23 mouse cellular contexts compared by ENCODE assay signal in genomic region chr7:127489982-127490381, GRCm38 (mm10). TPM values are rescaled to one million over a fixed set of nuclear protein-coding genes. Genes with fewer than 3 reads are reported as not detected.
DNase-seq lines count a peak whose midpoint lies in the region; ATAC-seq and TF ChIP-seq lines count a peak whose summit lies in the region.
"Had no signal": no experiment of that assay in that cellular context is flagged by ENCODE, and none has a peak within 500 bp of the region (broad histone marks: within the 10 kb centered on the region; RNA-seq: fewer than 3 reads in every experiment).

No protein-coding gene starts in this region.

- H3K4me1 ChIP-seq in kidney, embryonic 15.5 days = no peaks in the 10 kb centered on the region
- no peaks in the 10 kb centered on the region for H3K4me1 ChIP-seq in liver, postnatal 0 days (ENCODE audit: insufficient read depth)
- no peaks in the 10 kb centered on the region for H3K4me1 ChIP-seq in liver, embryonic 11.5 days (replicated peaks; ENCODE audit: control insufficient read depth, insufficient read depth, low read length)
- H3K4me1 ChIP-seq in neural tube, embryonic 15.5 days = no peaks in the 10 kb centered on the region
- H3K4me1 ChIP-seq: forebrain, embryonic 10.5 days; forebrain, embryonic 13.5 days; hindbrain, embryonic 12.5 days; hindbrain, embryonic 15.5 days had no signal

- H3K27me3 ChIP-seq in kidney, embryonic 15.5 days = no peaks in the 10 kb centered on the region
- H3K27me3 ChIP-seq in liver, postnatal 0 days (ENCODE audit: insufficient read depth, low read length) = no peaks in the 10 kb centered on the region
- H3K27me3 ChIP-seq in liver, embryonic 11.5 days (replicated peaks; ENCODE audit: control insufficient read depth, insufficient read depth, low read length) = no peaks in the 10 kb centered on the region
- H3K27me3 ChIP-seq in neural tube, embryonic 15.5 days (replicated peaks) = no peaks in the 10 kb centered on the region
- H3K27me3 ChIP-seq: forebrain, embryonic 13.5 days; hindbrain, embryonic 12.5 days; hindbrain, embryonic 15.5 days; Patski had no signal

- TF ChIP-seq EP300 in liver, postnatal 0 days (IDR thresholded peaks at IDR 0.05; ENCODE audit: low read depth) = no peak

- no peak overlapping the region for H3K9ac ChIP-seq in kidney, embryonic 15.5 days
- no peak overlapping the region for H3K9ac ChIP-seq in liver, postnatal 0 days (replicated peaks)
- H3K9ac ChIP-seq in liver, embryonic 11.5 days (ENCODE audit: low read depth, low read length) = no peak overlapping the region
- H3K9ac ChIP-seq in neural tube, embryonic 15.5 days (replicated peaks) = no peak overlapping the region
- H3K9ac ChIP-seq: forebrain, embryonic 13.5 days; hindbrain, embryonic 12.5 days; hindbrain, embryonic 15.5 days had no signal

- no peaks in the 10 kb centered on the region for H3K9me3 ChIP-seq in kidney, embryonic 15.5 days (replicated peaks)
- no peaks in the 10 kb centered on the region for H3K9me3 ChIP-seq in liver, postnatal 0 days (ENCODE audit: low read length)
- H3K9me3 ChIP-seq in liver, embryonic 11.5 days (ENCODE audit: control insufficient read depth, low read length) = no peaks in the 10 kb centered on the region
- no peaks in the 10 kb centered on the region for H3K9me3 ChIP-seq in neural tube, embryonic 15.5 days (replicated peaks)
- H3K9me3 ChIP-seq: forebrain, embryonic 10.5 days; forebrain, embryonic 13.5 days; G1E; heart, embryonic 10.5 days; hindbrain, embryonic 12.5 days; hindbrain, embryonic 15.5 days had no signal

- 94% methylated on average over 7 of the region's 7 CpGs for WGBS in kidney, embryonic 15.5 days
- WGBS in liver, postnatal 0 days (ENCODE audit: insufficient replicate concordance) = 94% methylated on average over 7 of the region's 7 CpGs
- 86% methylated on average over 7 of the region's 7 CpGs for WGBS in liver, embryonic 11.5 days
- WGBS in neural tube, embryonic 15.5 days = 95% methylated on average over 7 of the region's 7 CpGs

- H3K4me3 ChIP-seq in gastrocnemius, adult 2 months = no peak overlapping the region
- H3K4me3 ChIP-seq in kidney, embryonic 15.5 days (replicated peaks) = no peak overlapping the region
- no peak overlapping the region for H3K4me3 ChIP-seq in liver, postnatal 0 days (ENCODE audit: low read depth, low read length)
- no peak overlapping the region for H3K4me3 ChIP-seq in liver, embryonic 11.5 days (ENCODE audit: low read depth, low read length)
- no peak overlapping the region for H3K4me3 ChIP-seq in neural tube, embryonic 15.5 days (replicated peaks)
- H3K4me3 ChIP-seq: forebrain, embryonic 10.5 days; forebrain, embryonic 13.5 days; heart, adult 2 months; heart, embryonic 10.5 days; hindbrain, embryonic 12.5 days; hindbrain, embryonic 15.5 days had no signal

- peaks cover 77% of the 10 kb centered on the region for H3K36me3 ChIP-seq in kidney, embryonic 15.5 days
- H3K36me3 ChIP-seq in liver, postnatal 0 days (replicated peaks; ENCODE audit: insufficient read depth, low read length) = peaks cover 75% of the 10 kb centered on the region
- peaks cover 55% of the 10 kb centered on the region for H3K36me3 ChIP-seq in liver, embryonic 11.5 days (ENCODE audit: control insufficient read depth, insufficient read depth, low read length)
- peaks cover 69% of the 10 kb centered on the region for H3K36me3 ChIP-seq in neural tube, embryonic 15.5 days

- ATAC-seq in kidney, embryonic 15.5 days (replicated peaks; ENCODE audit: low FRiP score) = 0 out of 2 replicates have a peak, but pooled peaks have one; percentile 40
- ATAC-seq in liver, postnatal 0 days = peak; percentile 48; the same call in 1 of the 2 replicates
- no peak for ATAC-seq in liver, embryonic 11.5 days (replicated peaks; ENCODE audit: low FRiP score)
- ATAC-seq in neural tube, embryonic 15.5 days (ENCODE audit: low FRiP score) = no peak
- ATAC-seq: forebrain, embryonic 13.5 days; forebrain, embryonic 16.5 days; Patski had no signal

- peak; percentile 15 for DNase-seq in gastrocnemius, postnatal 14 days
- DNase-seq in gastrocnemius, adult 2 months = no peak
- no peak for DNase-seq in kidney, postnatal 14 days
- no peak for DNase-seq in liver, postnatal 0 days
- no peak for DNase-seq in liver, embryonic 11.5 days (ENCODE audit: low spot score)
- peak; percentile 26 for DNase-seq in yolk sac, embryonic 10.5 days (ENCODE audit: low spot score)
- DNase-seq: adrenal gland, postnatal 10 days; adrenal gland, postnatal 36 days; cerebellum, adult 18-20 months; cerebellum, adult 9-10 months; cerebellum, postnatal 14 days; gastrocnemius, postnatal 25 days; heart, adult 2 months had no signal

- no peak overlapping the region for H3K27ac ChIP-seq in gastrocnemius, adult 2 months
- H3K27ac ChIP-seq in kidney, embryonic 15.5 days = no peak overlapping the region
- H3K27ac ChIP-seq in liver, postnatal 0 days (ENCODE audit: low read depth) = no peak overlapping the region
- H3K27ac ChIP-seq in liver, embryonic 11.5 days (ENCODE audit: low read depth, low read length) = no peak overlapping the region
- H3K27ac ChIP-seq in neural tube, embryonic 15.5 days (replicated peaks) = no peak overlapping the region
- H3K27ac ChIP-seq: forebrain, embryonic 10.5 days; forebrain, embryonic 13.5 days; heart, adult 2 months; heart, embryonic 10.5 days; hindbrain, embryonic 12.5 days; hindbrain, embryonic 15.5 days had no signal

- intact Hi-C loops in gastrocnemius, postnatal 14 days (cut with DNase I; ENCODE audit: low total_unique reads) = no loop called here
- intact Hi-C loops in gastrocnemius, adult 2 months (cut with DNase I) = no loop called here

- H3K4me2 ChIP-seq in kidney, embryonic 15.5 days = no peak overlapping the region
- H3K4me2 ChIP-seq in liver, postnatal 0 days (ENCODE audit: low read depth, low read length) = no peak overlapping the region
- H3K4me2 ChIP-seq in liver, embryonic 11.5 days = no peak overlapping the region
- no peak overlapping the region for H3K4me2 ChIP-seq in neural tube, embryonic 15.5 days
- H3K4me2 ChIP-seq: forebrain, embryonic 13.5 days; hindbrain, embryonic 12.5 days; hindbrain, embryonic 15.5 days had no signal

- TF ChIP-seq CTCF in gastrocnemius, adult 2 months (IDR thresholded peaks at IDR 0.05) = no peak
- no peak for TF ChIP-seq CTCF in liver, postnatal 0 days (IDR thresholded peaks at IDR 0.05; ENCODE audit: low read depth)

RNA-seq across cellular contexts. Expression of gene Fbrs, which starts 11.0 kb away (rescaled TPM):
- 10 to 100 TPM; 20.0 to 24.1 TPM for total RNA-seq in gastrocnemius, postnatal 14 days (2021)
- total RNA-seq in gastrocnemius, adult 2 months (2021) = 10 to 100 TPM; 24.1 to 24.7 TPM
- 10.2 and 11.9 TPM in 2 replicates for polyA plus RNA-seq in kidney, embryonic 15.5 days (2015; fragmentation: Nextera tagmentation; extraction: Ambion mirVana)
- 4.7 TPM in 2 replicates for polyA plus RNA-seq in liver, postnatal 0 days (2015; fragmentation: Nextera tagmentation; extraction: Ambion mirVana)
- polyA plus RNA-seq in liver, embryonic 11.5 days (2014; fragmentation: Nextera tagmentation; extraction: Ambion mirVana) = 8.9 and 12.4 TPM in 2 replicates
- polyA plus RNA-seq in neural tube, embryonic 15.5 days (2015; fragmentation: Nextera tagmentation; extraction: Ambion mirVana) = 10.7 and 12.2 TPM in 2 replicates

RNA-seq across cellular contexts. Expression of gene Srcap, which starts 21.8 kb away (rescaled TPM):
- total RNA-seq in gastrocnemius, postnatal 14 days (2021) = 10 to 100 TPM; 45.4 to 46.3 TPM
- total RNA-seq in gastrocnemius, adult 2 months (2021) = 10 to 100 TPM; 47.5 to 50.4 TPM
- polyA plus RNA-seq in kidney, embryonic 15.5 days (2015; fragmentation: Nextera tagmentation; extraction: Ambion mirVana) = 54.6 and 57.9 TPM in 2 replicates
- 6.7 and 7.7 TPM in 2 replicates for polyA plus RNA-seq in liver, postnatal 0 days (2015; fragmentation: Nextera tagmentation; extraction: Ambion mirVana)
- polyA plus RNA-seq in liver, embryonic 11.5 days (2014; fragmentation: Nextera tagmentation; extraction: Ambion mirVana) = 40.3 and 45.5 TPM in 2 replicates
- 46.7 and 48.3 TPM in 2 replicates for polyA plus RNA-seq in neural tube, embryonic 15.5 days (2015; fragmentation: Nextera tagmentation; extraction: Ambion mirVana)

RNA-seq across cellular contexts. Expression of gene Gm42715, which starts 29.4 kb away (rescaled TPM):
- total RNA-seq in gastrocnemius, postnatal 14 days (2021) = 1 to 10 TPM; 8.4 to 8.5 TPM
- total RNA-seq in gastrocnemius, adult 2 months (2021) = 1 to 10 TPM; 5.3 to 5.5 TPM
- polyA plus RNA-seq in kidney, embryonic 15.5 days (2015; fragmentation: Nextera tagmentation; extraction: Ambion mirVana) = 18.7 and 19.4 TPM in 2 replicates
- 3.6 and 4.1 TPM in 2 replicates for polyA plus RNA-seq in liver, postnatal 0 days (2015; fragmentation: Nextera tagmentation; extraction: Ambion mirVana)
- polyA plus RNA-seq in liver, embryonic 11.5 days (2014; fragmentation: Nextera tagmentation; extraction: Ambion mirVana) = 13.0 and 16.1 TPM in 2 replicates
- polyA plus RNA-seq in neural tube, embryonic 15.5 days (2015; fragmentation: Nextera tagmentation; extraction: Ambion mirVana) = 13.3 and 14.7 TPM in 2 replicates

RNA-seq across cellular contexts. Expression of gene Prr14, which starts 30.6 kb away (rescaled TPM):
- 10 to 100 TPM; 17.2 to 19.4 TPM for total RNA-seq in gastrocnemius, postnatal 14 days (2021)
- total RNA-seq in gastrocnemius, adult 2 months (2021) = 10 to 100 TPM; 19.3 to 20.9 TPM
- polyA plus RNA-seq in kidney, embryonic 15.5 days (2015; fragmentation: Nextera tagmentation; extraction: Ambion mirVana) = 36.0 and 47.4 TPM in 2 replicates
- 16.0 and 17.6 TPM in 2 replicates for polyA plus RNA-seq in liver, postnatal 0 days (2015; fragmentation: Nextera tagmentation; extraction: Ambion mirVana)
- 39.0 and 40.6 TPM in 2 replicates for polyA plus RNA-seq in liver, embryonic 11.5 days (2014; fragmentation: Nextera tagmentation; extraction: Ambion mirVana)
- 35.9 and 37.5 TPM in 2 replicates for polyA plus RNA-seq in neural tube, embryonic 15.5 days (2015; fragmentation: Nextera tagmentation; extraction: Ambion mirVana)

RNA-seq across cellular contexts. Expression of gene Zfp689, which starts 41.0 kb away (rescaled TPM):
- 1 to 10 TPM; 1.0 to 1.5 TPM for total RNA-seq in gastrocnemius, postnatal 14 days (2021)
- total RNA-seq in gastrocnemius, adult 2 months (2021) = 1 to 10 TPM in 1 of 2 experiments, under 1 TPM in 1; 0.71 to 1.3 TPM
- polyA plus RNA-seq in kidney, embryonic 15.5 days (2015; fragmentation: Nextera tagmentation; extraction: Ambion mirVana) = 8.1 and 8.9 TPM in 2 replicates
- 1.4 and 1.5 TPM in 2 replicates for polyA plus RNA-seq in liver, postnatal 0 days (2015; fragmentation: Nextera tagmentation; extraction: Ambion mirVana)
- 4.5 and 5.3 TPM in 2 replicates for polyA plus RNA-seq in liver, embryonic 11.5 days (2014; fragmentation: Nextera tagmentation; extraction: Ambion mirVana)
- polyA plus RNA-seq in neural tube, embryonic 15.5 days (2015; fragmentation: Nextera tagmentation; extraction: Ambion mirVana) = 13.4 TPM in 2 replicates

Comparison
In these comparisons a context has a peak if more than half of its experiments do, and no peak if none do; other contexts are left out.
1. DNase-seq: peak in gastrocnemius, postnatal 14 days (single experiment) and yolk sac, embryonic 10.5 days (single experiment); none in gastrocnemius, adult 2 months (single experiment), kidney, postnatal 14 days (single experiment), liver, postnatal 0 days (single experiment) and liver, embryonic 11.5 days (single experiment).
2. ATAC-seq: peak in kidney, embryonic 15.5 days (single experiment) and liver, postnatal 0 days (single experiment); none in liver, embryonic 11.5 days (single experiment) and neural tube, embryonic 15.5 days (single experiment).